Mouse (Mus musculus) bone marrow macrophage, adult 2 months (primary cell): ENCODE data around the gene Fbxw25. TPM values are rescaled to one million over a fixed set of nuclear protein-coding genes. Genes with fewer than 3 reads are reported as not detected.
"Not testable (repeated sequence)": the region's sequence is repeated elsewhere in the genome, so short reads cannot be mapped to it uniquely, and the experiment has no call there.

Experiments
- H3K27ac ChIP-seq: 2 replicates; pipeline ENCODE4 v1.5.1; 2012; ENCODE audit warnings: low read depth, low read length; ENCODE audit not compliant: insufficient read depth
- H3K4me1 ChIP-seq: 2 replicates; pipeline ENCODE4 v1.6.1; 2012; ENCODE audit warnings: low read length; ENCODE audit not compliant: control insufficient read depth, insufficient read depth
- H3K4me3 ChIP-seq: 2 replicates; pipeline ENCODE4 v1.5.1; 2012; ENCODE audit warnings: mild to moderate bottlenecking, low read length, moderate library complexity; ENCODE audit not compliant: insufficient read depth
- CTCF ChIP-seq: IDR thresholded peaks from 2 replicates; pipeline ENCODE4 v1.5.1; 2012; ENCODE audit warnings: low read depth, mild to moderate bottlenecking, low read length, moderate library complexity
- POLR2A ChIP-seq: IDR thresholded peaks from 2 replicates; pipeline ENCODE4 v1.6.1; 2012; ENCODE audit warnings: mild to moderate bottlenecking, low read depth, low read length, borderline replicate concordance
- polyA plus RNA-seq: library from polyadenylated mRNA; stranded (reverse); fragments of >200 nt; gene quantifications from 2 replicates; pipeline ENCODE4 v1.2.4, GENCODE M21; 2012; ENCODE audit not compliant: missing spikeins, insufficient read depth, insufficient read length

The Fbxw25 gene
- polyA plus RNA-seq: not detected in 2 replicates

DNA sequence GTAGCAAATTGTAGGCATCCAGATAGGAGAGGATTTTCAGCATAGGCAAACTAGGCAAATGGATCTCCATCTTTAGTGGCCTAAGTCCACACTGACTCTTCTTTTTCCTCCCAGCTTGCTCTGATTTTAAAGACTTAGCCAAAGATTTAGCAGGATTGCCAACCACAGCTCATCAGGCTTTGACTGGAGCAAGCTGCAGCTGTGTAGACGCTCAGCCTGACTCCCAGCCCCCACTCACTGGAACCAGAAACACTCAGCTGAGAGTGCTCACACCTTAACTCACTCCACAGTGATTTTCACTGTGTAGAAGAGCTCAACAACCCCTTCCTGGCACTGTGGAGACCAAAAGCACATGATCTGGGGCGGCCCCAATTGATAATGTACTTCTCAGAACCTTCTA lies at the start of gene Fbxw25:
Gene Fbxw25, minus strand, starts transcription at position 101 of the 400 bp plus-strand sequence.
- not testable (repeated sequence) for H3K4me3 ChIP-seq, H3K27ac ChIP-seq, H3K4me1 ChIP-seq

DNA sequence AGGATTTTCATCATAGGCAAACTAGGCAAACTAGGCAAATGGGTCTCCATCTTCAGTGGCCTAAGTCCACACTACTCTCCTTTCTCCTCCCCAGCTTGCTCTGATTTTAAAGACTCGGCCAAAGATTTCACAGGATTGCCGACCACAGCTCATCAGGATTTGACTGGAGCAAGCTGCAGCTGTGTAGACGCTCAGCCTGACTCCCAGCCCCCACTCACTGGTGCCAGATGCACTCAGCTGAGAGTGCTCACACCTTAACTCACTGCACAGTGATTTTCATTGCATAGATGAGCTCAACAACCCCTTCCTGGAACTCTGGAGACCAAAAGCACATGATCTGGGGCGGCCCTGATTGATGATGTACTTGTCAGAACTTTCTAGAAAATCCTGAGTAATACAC lies 38.1 kb upstream of the Fbxw25 start, which contains the start of gene Fbxw18:
Gene Fbxw18, minus strand, starts transcription at position 101 of the 400 bp plus-strand sequence.
- not testable (repeated sequence) for H3K4me3 ChIP-seq, H3K4me1 ChIP-seq, H3K27ac ChIP-seq

DNA sequence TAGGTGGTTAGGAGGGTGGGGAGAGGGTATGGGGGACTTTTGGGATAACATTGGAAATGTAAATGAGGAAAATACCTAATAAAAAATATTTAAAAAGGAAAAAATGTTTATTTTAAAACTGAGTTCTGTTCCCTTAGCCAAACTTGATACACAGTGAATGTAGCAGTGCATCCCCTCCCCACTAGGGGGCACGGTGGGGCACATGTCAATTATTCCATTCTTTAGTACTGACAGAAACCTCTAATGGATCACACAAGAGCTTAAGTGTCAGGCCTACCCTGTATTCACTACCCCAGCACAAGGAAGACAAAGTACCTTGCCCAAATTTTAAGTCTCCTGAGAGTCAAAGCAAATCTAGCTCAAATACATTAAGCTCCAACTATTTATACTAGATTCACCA lies 20.8 kb upstream of the Fbxw25 start:
- Histone ChIP-seq H3K4me1 (no peaks in the 10 kb centered on the region), H3K4me3 (no peak overlapping the region), H3K27ac (no peak overlapping the region)
- no peak for TF ChIP-seq POLR2A

DNA sequence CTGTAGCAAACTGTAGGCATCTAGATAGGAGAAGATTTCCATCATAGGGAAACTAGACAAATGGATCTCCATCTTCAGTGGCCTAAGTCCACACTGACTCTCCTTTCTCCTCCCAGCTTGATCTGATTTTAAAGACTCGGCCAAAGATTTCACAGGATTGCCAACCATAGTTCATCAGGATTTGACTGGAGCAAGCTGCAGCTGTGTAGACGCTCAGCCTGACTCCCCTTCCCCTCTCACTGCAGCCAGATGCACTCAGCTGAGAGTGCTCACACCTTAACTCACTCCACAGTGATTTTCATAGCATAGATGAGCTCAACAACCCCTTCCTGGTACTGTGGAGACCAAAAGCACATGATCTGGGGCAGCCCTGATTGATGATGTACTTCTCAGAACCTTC lies 38.5 kb downstream of the Fbxw25 start, which contains the start of gene Fbxw24:
Gene Fbxw24, minus strand, starts transcription at position 101 of the 400 bp plus-strand sequence.
- H3K4me1 ChIP-seq, H3K27ac ChIP-seq, H3K4me3 ChIP-seq: not testable (repeated sequence)

DNA sequence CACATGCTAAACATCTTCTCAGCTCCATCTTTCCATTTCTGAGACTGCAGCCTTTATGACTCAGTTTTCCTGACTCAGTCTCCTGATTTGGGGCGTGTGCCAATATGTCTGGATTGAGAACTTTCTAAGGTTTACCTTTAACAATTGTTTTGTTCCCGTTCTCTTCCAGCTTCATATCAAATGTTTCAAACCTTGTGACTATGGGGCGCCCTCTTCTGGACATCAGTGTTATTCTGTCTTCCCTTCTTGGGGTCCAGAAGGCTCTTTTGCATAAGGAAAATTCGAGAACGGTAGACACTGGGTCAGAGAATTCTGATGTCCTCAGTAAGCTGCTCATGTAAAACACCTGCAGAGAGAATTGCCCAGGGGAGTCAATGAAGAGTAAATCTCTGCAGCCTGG lies 57.6 kb downstream of the Fbxw25 start:
- H3K4me1 ChIP-seq, H3K4me3 ChIP-seq, H3K27ac ChIP-seq: not testable (repeated sequence)

DNA sequence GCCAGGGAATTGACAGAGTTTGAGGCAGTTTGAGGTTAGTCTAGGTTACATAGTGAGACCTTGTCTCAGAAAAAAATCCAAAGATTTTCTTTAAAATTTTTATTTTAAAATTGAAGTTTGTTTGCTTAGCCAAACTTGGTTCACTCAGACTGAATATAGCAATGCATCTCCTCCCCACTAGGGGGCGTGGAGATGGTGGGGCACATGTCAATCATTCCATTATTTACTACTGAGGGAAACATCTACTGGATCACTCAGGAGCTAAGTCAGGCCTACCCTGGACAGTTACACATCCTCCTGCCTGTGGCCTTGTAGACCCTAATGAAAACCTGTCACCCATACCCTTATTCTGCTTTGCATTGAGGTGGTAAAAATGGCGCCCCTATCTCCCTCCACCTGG lies 62.3 kb downstream of the Fbxw25 start:
- H3K4me3 ChIP-seq, H3K4me1 ChIP-seq, H3K27ac ChIP-seq: not testable (repeated sequence)

DNA sequence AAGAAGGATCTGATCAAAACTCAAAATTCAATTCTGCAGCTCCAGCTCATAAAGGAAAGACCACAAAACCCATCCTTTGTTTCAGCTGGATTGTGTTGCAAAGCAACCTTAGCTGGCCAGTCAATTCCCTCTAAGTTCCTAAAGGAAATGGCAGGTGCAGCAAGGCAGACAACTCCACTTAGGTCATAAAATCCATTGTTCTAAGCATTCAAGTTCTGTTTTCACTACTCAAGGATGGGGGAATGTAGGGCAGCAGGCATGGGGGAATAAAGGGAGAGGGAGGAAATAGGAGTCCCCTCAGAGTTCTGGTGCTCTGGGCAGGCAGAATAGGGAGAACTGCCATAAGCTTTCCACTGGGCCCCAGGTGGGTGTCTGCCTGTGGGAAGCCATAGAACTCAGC lies 67.2 kb downstream of the Fbxw25 start:
- H3K27ac ChIP-seq: no peak overlapping the region
- H3K4me1 ChIP-seq: no peaks in the 10 kb centered on the region
- TF ChIP-seq POLR2A (no peak), CTCF (no peak)
- H3K4me3 ChIP-seq: no peak overlapping the region

Other genes with a start within 250 kb of the Fbxw25 start
- not detected in 2 replicates for gene Fbxw16, start 215.5 kb downstream of the Fbxw25 start, polyA plus RNA-seq
- not detected in 2 replicates for gene Fbxw19, start 168.8 kb downstream of the Fbxw25 start, polyA plus RNA-seq
- not detected in 2 replicates for gene Fbxw15, start 96.4 kb downstream of the Fbxw25 start, polyA plus RNA-seq
- gene Fbxw24, start 38.6 kb downstream of the Fbxw25 start, polyA plus RNA-seq: not detected in 2 replicates
- not detected in 2 replicates for gene Fbxw18, start 38.0 kb upstream of the Fbxw25 start, polyA plus RNA-seq
- gene Fbxw26, start 81.4 kb upstream of the Fbxw25 start, polyA plus RNA-seq: not detected in 2 replicates
- gene Fbxw27, start 126.0 kb upstream of the Fbxw25 start, polyA plus RNA-seq: not detected in 2 replicates
- not detected in 2 replicates for gene Spink8, start 147.6 kb upstream of the Fbxw25 start, polyA plus RNA-seq
- gene Nme6, start 168.1 kb upstream of the Fbxw25 start, polyA plus RNA-seq: 13.9 and 17.6 TPM in 2 replicates
- not detected in 2 replicates for gene Camp, start 185.0 kb upstream of the Fbxw25 start, polyA plus RNA-seq
- gene Cdc25a, start 210.9 kb upstream of the Fbxw25 start, polyA plus RNA-seq: 8.0 and 8.9 TPM in 2 replicates